Mouse (Mus musculus) hindbrain, postnatal 0 days (tissue): Measurements from ENCODE around the gene Rps26. TPM values are rescaled to one million over a fixed set of nuclear protein-coding genes. Genes with fewer than 3 reads are reported as not detected.

Source experiments
- ATAC-seq: fragments of 200-750 bp; cut with Nextera tagmentation; 2 replicates; pipeline ENCODE4 v1.8.0; 2017; ENCODE audit warnings: mild to moderate bottlenecking, moderate TSS enrichment, moderate library complexity
- DNase-seq: peaks from one replicate; pipeline ENCODE4 v3.0.0-alpha.2; 2015; ENCODE audit warnings: low spot score
- H3K27ac ChIP-seq: fragments of 300-500 bp; sonication (generic); 2 replicates; pipeline ENCODE4 v1.5.1; 2014; ENCODE audit warnings: mild to moderate bottlenecking
- H3K27me3 ChIP-seq: fragments of 300-500 bp; sonication (generic); 2 replicates; pipeline ENCODE4 v1.6.1; 2014; ENCODE audit warnings: low read length, mixed read lengths; ENCODE audit not compliant: insufficient read depth
- H3K36me3 ChIP-seq: fragments of 300-500 bp; sonication (generic); 2 replicates; pipeline ENCODE4 v1.6.1; 2014; ENCODE audit warnings: low read length, mixed read lengths; ENCODE audit not compliant: insufficient read depth
- H3K4me1 ChIP-seq: fragments of 300-500 bp; sonication (generic); 2 replicates; pipeline ENCODE4 v1.6.1; 2014; ENCODE audit warnings: antibody characterized with exemption, low read length, mixed read lengths; ENCODE audit not compliant: insufficient read depth
- H3K4me2 ChIP-seq: fragments of 300-500 bp; sonication (generic); 2 replicates; pipeline ENCODE4 v1.6.1; 2014; ENCODE audit warnings: low read depth, mild to moderate bottlenecking, low read length, moderate library complexity, mixed read lengths
- H3K4me3 ChIP-seq: fragments of 300-500 bp; sonication (generic); 2 replicates; pipeline ENCODE4 v1.5.1; 2014; ENCODE audit warnings: low read length
- H3K9ac ChIP-seq: fragments of 300-500 bp; sonication (generic); replicated peaks from 2 replicates; pipeline ENCODE4 v1.6.1; 2014; ENCODE audit warnings: mild to moderate bottlenecking, low read length, moderate library complexity, mixed read lengths
- H3K9me3 ChIP-seq: fragments of 300-500 bp; sonication (generic); 2 replicates; pipeline ENCODE4 v1.6.1; 2016; ENCODE audit warnings: low read length, mixed read lengths
- CTCF ChIP-seq: IDR thresholded peaks from 2 replicates; pipeline ENCODE4 v1.5.1; 2016; ENCODE audit warnings: antibody characterized with exemption, control low read depth, low read depth
- WGBS: fragments of 180-500 bp; shearing (Covaris S2); extraction: QIAGEN DNeasy Blood & Tissue Kit; methylation state at CpG from one replicate; pipeline ENCODE4 v1.1.7; 2014; 5-methylcytosine and 5-hydroxymethylcytosine counted together
- microRNA-seq, 2 experiments: library from miRNA; unstranded; fragments of <30 nt; microRNA quantifications; one replicate each; pipeline ENCODE4; 2016
- polyA plus RNA-seq: library from polyadenylated mRNA; unstranded; fragments of >200 nt; fragmentation: Nextera tagmentation; extraction: Ambion mirVana; gene quantifications from 2 replicates; pipeline ENCODE4 v1.2.1, GENCODE M21; 2015
- total RNA-seq: library from RNA; depleted of rRNA; stranded (reverse); fragments of >200 nt; gene quantifications from 2 replicates; pipeline ENCODE4 v1.2.3, GENCODE M21; 2014; rRNA removed

Rps26 gene
- total and polyA plus RNA-seq, 2 experiments from 2014 or later: 422 to 1,407 TPM

DNA sequence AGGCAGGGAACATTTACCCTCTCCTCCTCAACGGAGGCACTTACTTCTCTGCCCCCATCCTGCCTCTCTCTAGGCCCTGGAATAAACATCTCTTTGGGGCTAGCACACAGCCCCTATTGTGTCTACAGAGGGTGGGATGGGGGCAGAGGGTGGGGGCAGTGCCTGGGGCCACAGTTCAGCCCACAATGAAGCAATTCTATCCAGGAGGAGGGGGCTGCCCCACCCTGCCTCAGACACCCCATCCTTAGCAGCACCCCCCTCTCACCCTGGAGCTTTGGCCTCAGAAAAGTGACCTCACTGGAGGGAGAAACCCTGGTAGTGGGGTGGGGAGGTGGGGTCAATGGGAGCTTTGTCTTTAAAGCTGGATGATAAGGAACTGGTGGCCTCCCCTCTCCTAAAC is 40.0 kb downstream of the Rps26 start:
- H3K9ac ChIP-seq: no peak overlapping the region
- H3K4me1 ChIP-seq: peaks cover 5% of the 10 kb centered on the region; the same call in 1 of the 2 replicates
- H3K4me2 ChIP-seq: no peak overlapping the region
- H3K27me3 ChIP-seq: peaks cover 26% of the 10 kb centered on the region
- H3K36me3 ChIP-seq: no peaks in the 10 kb centered on the region
- ATAC-seq (no peak), DNase-seq (no peak)
- no peak for TF ChIP-seq CTCF
- no peaks in the 10 kb centered on the region for H3K9me3 ChIP-seq
- 10% methylated on average over 1 of the region's 1 CpGs for WGBS
- no peak overlapping the region for H3K4me3 ChIP-seq
- H3K27ac ChIP-seq: no peak overlapping the region

- Histone ChIP-seq H3K9ac (no peak overlapping the region), H3K4me1 (peaks cover 3% of the 10 kb centered on the region; the same call in 1 of the 2 replicates), H3K9me3 (no peaks in the 10 kb centered on the region), H3K27ac (no peak overlapping the region), H3K36me3 (no peaks in the 10 kb centered on the region), H3K4me3 (no peak overlapping the region), H3K27me3 (peaks cover 22% of the 10 kb centered on the region), H3K4me2 (no peak overlapping the region)
- TF ChIP-seq CTCF: no peak
- ATAC-seq: no peak
- 17% methylated on average over 4 of the region's 4 CpGs for WGBS
- no peak for DNase-seq
Observed at GRCm38 (mm10) chr10:128584386-128584785, 42.2 kb downstream of the Rps26 start.

- peaks cover 15% of the 10 kb centered on the region; the same call in 1 of the 2 replicates for H3K27me3 ChIP-seq
- DNase-seq (no peak), ATAC-seq (peak; percentile 40; the same call in 1 of the 2 replicates)
- H3K36me3 ChIP-seq: no peaks in the 10 kb centered on the region
- H3K9ac ChIP-seq: no peak overlapping the region
- H3K4me1 ChIP-seq: no peaks in the 10 kb centered on the region
- no peak overlapping the region for H3K4me3 ChIP-seq
- 20% methylated on average over 7 of the region's 7 CpGs for WGBS
- H3K4me2 ChIP-seq: no peak overlapping the region
- H3K9me3 ChIP-seq: no peaks in the 10 kb centered on the region
- no peak for TF ChIP-seq CTCF
- H3K27ac ChIP-seq: no peak overlapping the region
Observed at GRCm38 (mm10) chr10:128583644-128584043, 42.9 kb downstream of the Rps26 start.

DNA sequence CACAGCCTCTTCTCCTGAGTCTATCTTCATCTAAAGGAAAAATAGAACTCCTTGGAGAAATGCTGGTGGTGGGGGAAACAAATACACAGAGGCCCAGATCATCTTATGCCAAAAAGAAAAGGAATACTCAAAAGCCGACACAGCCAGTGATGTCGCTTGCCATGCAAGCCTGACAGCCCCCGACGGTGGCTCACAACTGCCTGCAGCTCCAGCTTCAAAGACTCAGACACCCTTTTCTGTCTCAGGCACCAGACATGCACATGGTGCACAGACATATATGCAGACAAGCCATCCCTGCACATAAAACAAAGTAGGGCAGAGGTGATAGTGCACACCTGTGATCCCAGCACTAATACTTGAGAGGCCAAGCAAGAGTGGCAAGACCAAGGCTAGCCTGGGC is 46.8 kb downstream of the Rps26 start:
- no peak overlapping the region for H3K4me2 ChIP-seq
- H3K27ac ChIP-seq: no peak overlapping the region
- no peaks in the 10 kb centered on the region for H3K4me1 ChIP-seq
- ATAC-seq: no peak
- H3K36me3 ChIP-seq: no peaks in the 10 kb centered on the region
- H3K9ac ChIP-seq: no peak overlapping the region
- H3K27me3 ChIP-seq: 0 out of 2 replicates have a peak, but pooled peaks cover 5% of the 10 kb centered on the region
- no peak overlapping the region for H3K4me3 ChIP-seq
- no peaks in the 10 kb centered on the region for H3K9me3 ChIP-seq
- TF ChIP-seq CTCF: no peak
- DNase-seq: no peak
- 74% methylated on average over 4 of the region's 4 CpGs for WGBS

DNA sequence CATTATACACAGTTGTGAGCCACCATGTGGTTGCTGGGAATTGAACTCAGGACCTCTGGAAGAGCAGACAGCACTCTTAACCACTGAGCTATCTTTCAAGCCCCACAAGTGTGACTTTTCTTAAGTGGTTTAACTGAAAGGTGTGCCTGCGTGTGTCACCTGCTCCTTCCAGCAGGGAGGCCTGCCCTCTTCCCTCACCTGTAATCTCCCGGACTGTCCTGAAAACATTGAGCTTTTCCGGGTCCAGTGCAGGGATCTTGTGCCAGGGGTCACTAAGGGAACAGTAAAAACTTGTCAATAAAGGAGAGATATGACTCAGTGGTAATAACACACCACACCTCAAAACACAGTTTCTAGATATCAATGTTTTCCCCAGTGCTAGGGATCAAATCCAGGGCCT is 47.2 kb downstream of the Rps26 start:
- no peak overlapping the region for H3K9ac ChIP-seq
- TF ChIP-seq CTCF: no peak
- no peaks in the 10 kb centered on the region for H3K4me1 ChIP-seq
- H3K9me3 ChIP-seq: no peaks in the 10 kb centered on the region
- no peak overlapping the region for H3K4me3 ChIP-seq
- H3K27ac ChIP-seq: no peak overlapping the region
- H3K27me3 ChIP-seq: 0 out of 2 replicates have a peak, but pooled peaks cover 5% of the 10 kb centered on the region
- H3K36me3 ChIP-seq: no peaks in the 10 kb centered on the region
- ATAC-seq: no peak
- DNase-seq: no peak
- 92% methylated on average over 3 of the region's 3 CpGs for WGBS
- no peak overlapping the region for H3K4me2 ChIP-seq

GRCm38 (mm10) chr10:128578330-128578729 is 48.2 kb downstream of the Rps26 start:
- H3K4me1 ChIP-seq: no peaks in the 10 kb centered on the region
- ATAC-seq (no peak), DNase-seq (no peak)
- 80% methylated on average over 11 of the region's 11 CpGs for WGBS
- H3K36me3 ChIP-seq: no peaks in the 10 kb centered on the region
- no peak overlapping the region for H3K27ac ChIP-seq
- no peak overlapping the region for H3K4me3 ChIP-seq
- TF ChIP-seq CTCF: no peak
- no peak overlapping the region for H3K9ac ChIP-seq
- no peaks in the 10 kb centered on the region for H3K9me3 ChIP-seq
- H3K27me3 ChIP-seq: 0 out of 2 replicates have a peak, but pooled peaks cover under 1% of the 10 kb centered on the region
- no peak overlapping the region for H3K4me2 ChIP-seq

DNA sequence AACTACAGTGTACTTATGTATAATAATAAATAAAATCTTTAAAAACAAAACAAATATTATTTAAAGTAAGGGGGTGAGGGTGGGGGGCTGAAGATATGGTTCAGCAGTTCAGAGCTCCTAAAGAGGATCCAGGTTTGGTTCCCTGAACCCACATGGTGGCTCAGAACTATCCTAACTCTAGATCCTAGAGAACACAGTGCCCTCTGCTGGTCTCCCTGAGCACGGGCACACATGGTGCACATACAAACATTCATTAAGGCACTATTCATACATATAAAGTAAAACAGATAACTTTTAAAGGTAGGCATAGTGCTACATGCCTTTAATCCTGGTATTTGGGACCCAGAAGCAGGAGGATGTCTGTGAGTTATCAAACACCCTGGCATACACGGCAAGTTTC is 51.5 kb downstream of the Rps26 start:
- no peak overlapping the region for H3K4me2 ChIP-seq
- H3K9ac ChIP-seq: no peak overlapping the region
- ATAC-seq (no peak), DNase-seq (no peak)
- no peak overlapping the region for H3K4me3 ChIP-seq
- H3K27me3 ChIP-seq: no peaks in the 10 kb centered on the region
- no peaks in the 10 kb centered on the region for H3K36me3 ChIP-seq
- 95% methylated on average over 2 of the region's 2 CpGs for WGBS
- H3K27ac ChIP-seq: no peak overlapping the region
- no peaks in the 10 kb centered on the region for H3K4me1 ChIP-seq
- peak; percentile 17; the same call in 1 of the 2 replicates for TF ChIP-seq CTCF
- H3K9me3 ChIP-seq: no peaks in the 10 kb centered on the region

Small RNA genes lying within 50 kb of the gene (microRNA-seq; reads per million reads assigned to microRNA genes)
- gene Mir6917: 0 reads per million in 2 experiments

Other genes starting within 250 kb of the Rps26 start
- 38.8 and 39.5 TPM in 2 replicates for gene Ankrd52, start 249.6 kb downstream of the Rps26 start, total RNA-seq
- gene Ankrd52, start 249.6 kb downstream of the Rps26 start, polyA plus RNA-seq: 9.1 and 10.6 TPM in 2 replicates
- 0.58 and 2.3 TPM in 2 replicates for gene Slc39a5, start 225.5 kb downstream of the Rps26 start, total RNA-seq
- 0.55 and 0.66 TPM in 2 replicates for gene Slc39a5, start 225.5 kb downstream of the Rps26 start, polyA plus RNA-seq
- 73.9 and 98.9 TPM in 2 replicates for gene Nabp2, start 215.3 kb downstream of the Rps26 start, total RNA-seq
- gene Nabp2, start 215.3 kb downstream of the Rps26 start, polyA plus RNA-seq: 135 and 140 TPM in 2 replicates
- gene Rnf41, start 215.1 kb downstream of the Rps26 start, total RNA-seq: 98.1 and 105 TPM in 2 replicates
- gene Rnf41, start 215.1 kb downstream of the Rps26 start, polyA plus RNA-seq: 75.8 and 76.3 TPM in 2 replicates
- gene Smarcc2, start 167.5 kb downstream of the Rps26 start, total RNA-seq: 174 and 181 TPM in 2 replicates
- gene Smarcc2, start 167.5 kb downstream of the Rps26 start, polyA plus RNA-seq: 112 and 120 TPM in 2 replicates
- 565 and 585 TPM in 2 replicates for gene Myl6, start 132.6 kb downstream of the Rps26 start, total RNA-seq
- 1,081 and 1,089 TPM in 2 replicates for gene Myl6, start 132.6 kb downstream of the Rps26 start, polyA plus RNA-seq
- gene Myl6b, start 128.1 kb downstream of the Rps26 start, total RNA-seq: 27.1 and 34.6 TPM in 2 replicates
- 4.2 and 4.9 TPM in 2 replicates for gene Myl6b, start 128.1 kb downstream of the Rps26 start, polyA plus RNA-seq
- 22.9 and 29.0 TPM in 2 replicates for gene Esyt1, start 100.9 kb downstream of the Rps26 start, total RNA-seq
- 13.3 TPM in 2 replicates for gene Esyt1, start 100.9 kb downstream of the Rps26 start, polyA plus RNA-seq
- gene Zc3h10, start 79.0 kb downstream of the Rps26 start, total RNA-seq: 19.3 and 19.4 TPM in 2 replicates
- gene Zc3h10, start 79.0 kb downstream of the Rps26 start, polyA plus RNA-seq: 12.5 and 13.8 TPM in 2 replicates
- gene Rpl41, start 77.4 kb downstream of the Rps26 start, total RNA-seq: 412 and 501 TPM in 2 replicates
- gene Rpl41, start 77.4 kb downstream of the Rps26 start, polyA plus RNA-seq: 2,609 and 2,618 TPM in 2 replicates
- gene Pa2g4, start 60.8 kb downstream of the Rps26 start, total RNA-seq: 48.0 and 61.2 TPM in 2 replicates
- 114 and 117 TPM in 2 replicates for gene Pa2g4, start 60.8 kb downstream of the Rps26 start, polyA plus RNA-seq
- 1.3 and 1.7 TPM in 2 replicates for gene Erbb3, start 37.1 kb downstream of the Rps26 start, total RNA-seq
- gene Erbb3, start 37.1 kb downstream of the Rps26 start, polyA plus RNA-seq: 0.64 and 0.65 TPM in 2 replicates
- 11.0 and 90.5 TPM in 2 replicates for gene Ikzf4, start 19.2 kb upstream of the Rps26 start, total RNA-seq
- 8.6 and 9.8 TPM in 2 replicates for gene Ikzf4, start 19.2 kb upstream of the Rps26 start, polyA plus RNA-seq
- 15.3 and 15.5 TPM in 2 replicates for gene Suox, start 47.3 kb upstream of the Rps26 start, total RNA-seq
- 10.3 and 10.9 TPM in 2 replicates for gene Suox, start 47.3 kb upstream of the Rps26 start, polyA plus RNA-seq
- 108 and 127 TPM in 2 replicates for gene Rab5b, start 69.5 kb upstream of the Rps26 start, total RNA-seq
- 97.5 and 99.7 TPM in 2 replicates for gene Rab5b, start 69.5 kb upstream of the Rps26 start, polyA plus RNA-seq
- gene Pmel, start 77.4 kb upstream of the Rps26 start, total RNA-seq: 0.63 and 1.0 TPM in 2 replicates
- 1.0 and 1.4 TPM in 2 replicates for gene Pmel, start 77.4 kb upstream of the Rps26 start, polyA plus RNA-seq
- gene Cdk2, start 78.3 kb upstream of the Rps26 start, total RNA-seq: 17.5 and 21.2 TPM in 2 replicates
- 16.6 and 17.7 TPM in 2 replicates for gene Cdk2, start 78.3 kb upstream of the Rps26 start, polyA plus RNA-seq
- 6.2 and 6.6 TPM in 2 replicates for gene Dgka, start 118.1 kb upstream of the Rps26 start, total RNA-seq
- 6.2 and 6.7 TPM in 2 replicates for gene Dgka, start 118.1 kb upstream of the Rps26 start, polyA plus RNA-seq
- gene Pym1, start 121.1 kb upstream of the Rps26 start, total RNA-seq: 45.6 and 47.4 TPM in 2 replicates
- gene Pym1, start 121.1 kb upstream of the Rps26 start, polyA plus RNA-seq: 51.0 and 51.5 TPM in 2 replicates
- gene Mmp19, start 164.2 kb upstream of the Rps26 start, total RNA-seq: 0.52 and 2.8 TPM in 2 replicates
- 0.59 and 0.61 TPM in 2 replicates for gene Mmp19, start 164.2 kb upstream of the Rps26 start, polyA plus RNA-seq
- gene Dnajc14, start 177.3 kb upstream of the Rps26 start, total RNA-seq: 28.6 and 30.9 TPM in 2 replicates
- gene Dnajc14, start 177.3 kb upstream of the Rps26 start, polyA plus RNA-seq: 32.7 and 37.0 TPM in 2 replicates
- gene Tmem198b, start 177.6 kb upstream of the Rps26 start, total RNA-seq: 26.5 and 27.3 TPM in 2 replicates
- 18.8 and 18.9 TPM in 2 replicates for gene Tmem198b, start 177.6 kb upstream of the Rps26 start, polyA plus RNA-seq
- 19.4 and 24.3 TPM in 2 replicates for gene Sarnp, start 190.6 kb upstream of the Rps26 start, total RNA-seq
- gene Sarnp, start 190.6 kb upstream of the Rps26 start, polyA plus RNA-seq: 126 and 143 TPM in 2 replicates
- gene Ormdl2, start 194.9 kb upstream of the Rps26 start, total RNA-seq: 12.0 and 23.1 TPM in 2 replicates
- gene Ormdl2, start 194.9 kb upstream of the Rps26 start, polyA plus RNA-seq: 23.8 and 24.8 TPM in 2 replicates